Comparison of ENCODE assay signal across 7 mouse cellular contexts in the genomic region with DNA sequence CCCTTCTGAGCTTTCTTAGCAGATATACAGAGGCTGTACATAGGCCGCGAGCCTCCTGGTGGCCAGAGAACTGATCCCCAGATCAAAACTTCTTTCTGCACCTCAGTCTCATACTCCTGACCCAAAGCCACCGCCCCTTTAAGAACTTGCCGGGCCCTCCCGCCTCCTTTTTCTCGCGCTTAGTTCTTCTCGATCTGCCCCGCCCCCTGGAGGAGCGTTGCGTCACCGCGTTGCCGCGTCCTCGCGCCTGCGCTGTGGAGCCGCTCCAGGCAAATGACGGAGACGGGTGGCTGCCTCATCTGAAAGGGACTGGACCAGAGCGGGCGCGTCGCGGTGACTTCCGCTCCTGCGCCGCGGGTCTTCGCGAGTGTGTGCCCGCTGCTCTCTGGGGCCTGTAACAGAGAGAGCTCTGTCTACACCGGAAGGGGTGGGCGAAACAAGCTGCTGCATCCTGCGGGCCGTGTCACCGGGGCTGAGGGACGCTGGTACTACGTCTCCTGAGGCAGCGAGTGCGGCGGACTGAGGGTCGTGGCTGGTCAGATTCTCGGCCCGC. TPM values are rescaled to one million over a fixed set of nuclear protein-coding genes. Genes with fewer than 3 reads are reported as not detected.
DNase-seq lines count a peak whose midpoint lies in the region; ATAC-seq lines count a peak whose summit lies in the region.

A gene (plus strand): TSS at position 248 of the 553 bp plus-strand sequence.

- intact Hi-C loops in gastrocnemius, postnatal 36 days (cut with DNase I): loop anchor here (2.0 to 5.0 kb wide), 2 partner anchors 41 to 106 kb away; a partner anchor contains a TSS
- intact Hi-C loops in left cerebral cortex, postnatal 25 days (cut with DNase I): loop anchor here (1.0 to 5.0 kb wide), 3 partner anchors 43 to 176 kb away; a partner anchor contains a TSS

- H3K27me3 ChIP-seq in intestine, embryonic 15.5 days (replicated peaks): no peaks in the 10 kb centered on the region
- H3K27me3 ChIP-seq in midbrain, embryonic 10.5 days (ENCODE audit: low read depth, poor library complexity, severe bottlenecking): no peaks in the 10 kb centered on the region

- DNase-seq in adrenal gland, adult 2 months: peak; percentile 99
- peak; percentile 99 for DNase-seq in embryo, embryonic 11.5 days (ENCODE audit: low read depth, low spot score)
- DNase-seq in gastrocnemius, postnatal 36 days: peak; percentile 98 to 99
- DNase-seq in left cerebral cortex, postnatal 25 days (ENCODE audit: low spot score in 2 of 2): peak; percentile 99
- peak; percentile 100 for DNase-seq in midbrain, embryonic 10.5 days (ENCODE audit: low spot score)
- DNase-seq in right cerebral cortex, postnatal 4 days: peak; percentile 99

- H3K4me3 ChIP-seq in intestine, embryonic 15.5 days (replicated peaks): peak within 1 kb of the TSS; percentile 66
- H3K4me3 ChIP-seq in midbrain, embryonic 10.5 days: peak within 1 kb of the TSS; percentile 74

- peak within 1 kb of the TSS; percentile 85 for H3K4me2 ChIP-seq in intestine, embryonic 15.5 days (replicated peaks)

- peak within 1 kb of the TSS; percentile 97 for H3K27ac ChIP-seq in intestine, embryonic 15.5 days
- peak within 1 kb of the TSS; percentile 89 for H3K27ac ChIP-seq in midbrain, embryonic 10.5 days (replicated peaks)

- no peaks in the 10 kb centered on the region for H3K9me3 ChIP-seq in intestine, embryonic 15.5 days
- no peaks in the 10 kb centered on the region for H3K9me3 ChIP-seq in midbrain, embryonic 10.5 days (replicated peaks)

- H3K36me3 ChIP-seq in intestine, embryonic 15.5 days: 0 out of 2 replicates have a peak, but pooled peaks cover 8% of the 10 kb centered on the region
- peaks cover 28% of the 10 kb centered on the region for H3K36me3 ChIP-seq in midbrain, embryonic 10.5 days

- peak; percentile 98 for ATAC-seq in intestine, embryonic 15.5 days

- under 1% methylated on average over 46 of the region's 46 CpGs for WGBS in intestine, embryonic 15.5 days
- WGBS in midbrain, embryonic 10.5 days: under 1% methylated on average over 46 of the region's 46 CpGs

- peaks cover 4% of the 10 kb centered on the region for H3K4me1 ChIP-seq in intestine, embryonic 15.5 days (replicated peaks)
- peaks cover 19% of the 10 kb centered on the region for H3K4me1 ChIP-seq in midbrain, embryonic 10.5 days

- peak within 1 kb of the TSS; percentile 80 for H3K9ac ChIP-seq in intestine, embryonic 15.5 days

RNA-seq across cellular contexts. Expression of the gene that starts here (rescaled TPM):
- total RNA-seq in adrenal gland, adult 2 months (2021): 1 to 10 TPM; 6.3 to 6.9 TPM
- 3.5 and 3.6 TPM in 2 replicates for polyA plus RNA-seq in adrenal gland, adult 2 months (2012; rRNA removed)
- total RNA-seq in gastrocnemius, postnatal 36 days (2021): 1 to 10 TPM; 2.6 to 3.0 TPM
- polyA plus RNA-seq in intestine, embryonic 15.5 days (2015; fragmentation: Nextera tagmentation; extraction: Ambion mirVana): 6.7 and 6.8 TPM in 2 replicates
- total RNA-seq in left cerebral cortex, postnatal 25 days (2021): 1 to 10 TPM; 4.9 to 5.9 TPM
- 6.1 and 8.1 TPM in 2 replicates for polyA plus RNA-seq in midbrain, embryonic 10.5 days (2016; fragmentation: Nextera tagmentation; extraction: Ambion mirVana)

Comparison
In these comparisons a context has a peak if more than half of its experiments do, and no peak if none do; other contexts are left out.
1. Peak in every context shown above with its lines: DNase-seq, ATAC-seq, H3K4me3 ChIP-seq and H3K27ac ChIP-seq.